Mouse (Mus musculus) cerebellum, adult 2 months (tissue): ENCODE data around the gene 3110001I22Rik.

Source experiments
- CTCF ChIP-seq: fragments of 200-500 bp; IDR thresholded peaks from 2 replicates; pipeline ENCODE4 v1.5.1; 2011; ENCODE audit warnings: low read depth, mild to moderate bottlenecking, control low read depth, low read length, moderate library complexity, borderline replicate concordance; ENCODE audit not compliant: insufficient read depth
- POLR2A ChIP-seq: fragments of 200-500 bp; IDR thresholded peaks from 2 replicates; pipeline ENCODE4 v1.6.1; 2011; ENCODE audit warnings: low read length, control low read depth, borderline replicate concordance; ENCODE audit not compliant: insufficient read depth

DNA sequence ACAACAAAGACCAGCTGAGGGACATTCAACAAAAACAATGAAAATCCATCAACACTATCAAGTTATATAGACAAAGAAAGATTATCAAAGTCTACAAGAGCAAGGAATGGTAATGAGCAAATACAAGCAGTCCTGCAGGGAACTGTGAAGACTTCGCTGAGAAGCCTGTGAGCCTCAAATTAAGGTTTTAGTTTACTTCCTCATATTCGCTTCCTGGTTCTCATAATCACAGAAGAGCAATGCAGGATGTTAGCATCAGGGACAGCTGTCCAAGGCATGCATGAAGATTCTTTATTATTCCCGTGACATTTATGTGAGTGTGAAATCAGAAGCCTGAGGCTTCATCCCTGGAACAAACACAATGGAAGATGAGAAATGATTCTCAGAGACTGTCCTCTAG is 27.3 kb upstream of the 3110001I22Rik start:
- TF ChIP-seq CTCF (no peak), POLR2A (no peak)
